Mouse (Mus musculus): Measurements from ENCODE around the gene 4930469K13Rik. TPM values are rescaled to one million over a fixed set of nuclear protein-coding genes. Genes with fewer than 3 reads are reported as not detected.

Gene 4930469K13Rik
- polyA plus RNA-seq, 1 experiment, result not detected

- DNase-seq (ENCODE audit: low read depth, low spot score), result no peak
- 58% methylated on average over 7 of the region's 7 CpGs for WGBS
These were observed 14.6 kb downstream of the 4930469K13Rik start for GRCm38 (mm10) chr11:34083795-34084194.

GRCm38 (mm10) chr11:34079542-34080464 lies 18.6 kb downstream of the 4930469K13Rik start:
- WGBS, result 49% methylated on average over 6 of the region's 6 CpGs
- DNase-seq (ENCODE audit: low read depth, low spot score), result no peak

GRCm38 (mm10) chr11:34078581-34078980 lies 19.8 kb downstream of the 4930469K13Rik start:
- DNase-seq (ENCODE audit: low read depth, low spot score), result no peak
- 72% methylated on average over 7 of the region's 7 CpGs for WGBS

DNA sequence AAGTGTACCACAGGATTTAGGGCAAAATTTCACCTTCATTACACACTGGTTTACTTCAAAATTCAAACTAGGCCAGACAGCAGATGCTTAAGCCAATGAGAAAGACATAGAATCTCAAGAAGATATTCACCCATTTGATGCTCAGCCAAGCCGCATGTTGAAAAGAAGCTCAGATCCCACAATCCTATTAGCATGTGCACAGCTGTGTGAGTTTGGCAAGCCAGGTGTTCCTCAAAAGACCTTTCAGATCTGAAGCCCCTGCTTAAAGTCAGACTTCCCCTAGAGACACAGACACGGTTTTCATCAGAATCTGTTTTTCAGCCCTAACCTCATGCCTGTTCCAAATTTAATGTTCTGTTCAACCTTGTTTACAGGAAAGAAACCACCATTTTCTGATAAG lies 20.5 kb downstream of the 4930469K13Rik start:
- no peak for DNase-seq (ENCODE audit: low read depth, low spot score)
- WGBS, result 77% methylated on average over 2 of the region's 2 CpGs

DNA sequence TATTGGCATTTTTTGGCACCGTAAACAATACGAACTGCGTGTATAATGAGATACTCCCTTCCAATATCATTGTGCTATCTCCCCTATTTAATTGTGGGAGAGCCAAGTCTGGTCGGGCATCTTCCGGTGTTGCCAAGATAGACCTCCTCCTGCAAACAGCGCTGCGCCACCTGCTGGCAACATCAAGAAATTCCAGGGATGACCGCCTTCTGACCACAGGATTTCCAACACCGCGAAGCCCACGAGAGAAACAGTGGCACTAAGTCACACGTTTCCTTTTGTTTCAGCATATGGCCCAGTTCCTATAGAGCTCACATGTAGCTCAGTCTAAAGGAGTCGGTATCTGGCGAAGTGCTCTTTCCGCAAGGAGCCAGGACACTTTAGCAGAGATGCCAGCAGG lies 24.6 kb downstream of the 4930469K13Rik start:
- WGBS, result 27% methylated on average over 15 of the region's 15 CpGs
- no peak for DNase-seq (ENCODE audit: low read depth, low spot score)

GRCm38 (mm10) chr11:34072309-34072708 lies 26.0 kb downstream of the 4930469K13Rik start:
- 59% methylated on average over 4 of the region's 4 CpGs for WGBS
- no peak for DNase-seq (ENCODE audit: low read depth, low spot score)

- no peak for DNase-seq (ENCODE audit: low read depth, low spot score)
These were observed 27.8 kb downstream of the 4930469K13Rik start for GRCm38 (mm10) chr11:34070596-34070995.

GRCm38 (mm10) chr11:34063702-34064485 lies 34.5 kb downstream of the 4930469K13Rik start:
- no peak for DNase-seq (ENCODE audit: low read depth, low spot score)
- WGBS, result 61% methylated on average over 5 of the region's 5 CpGs

- 46% methylated on average over 2 of the region's 2 CpGs for WGBS
- DNase-seq (ENCODE audit: low read depth, low spot score), result no peak
These were observed 35.1 kb downstream of the 4930469K13Rik start for GRCm38 (mm10) chr11:34063257-34063656.

DNA sequence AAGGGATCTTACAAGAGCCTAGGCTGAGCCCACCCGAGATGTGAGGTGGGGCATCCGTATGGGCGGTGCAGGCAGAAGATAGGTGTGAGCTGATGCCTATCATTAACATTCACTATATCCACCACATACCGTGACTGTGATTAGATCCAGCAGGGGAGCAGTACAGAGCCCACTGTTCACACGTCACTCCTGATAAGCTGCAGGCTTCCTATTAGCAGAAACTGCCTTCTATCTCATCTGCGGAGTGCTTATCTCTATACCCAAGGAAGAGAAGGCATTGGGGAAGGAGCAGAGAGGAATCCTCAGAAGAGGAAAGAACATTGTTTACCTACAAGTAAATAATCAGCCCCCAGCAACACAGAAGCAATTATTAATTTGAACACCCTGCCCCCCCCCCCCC lies 36.6 kb downstream of the 4930469K13Rik start:
- DNase-seq (ENCODE audit: low read depth, low spot score), result no peak
- 54% methylated on average over 6 of the region's 6 CpGs for WGBS

DNA sequence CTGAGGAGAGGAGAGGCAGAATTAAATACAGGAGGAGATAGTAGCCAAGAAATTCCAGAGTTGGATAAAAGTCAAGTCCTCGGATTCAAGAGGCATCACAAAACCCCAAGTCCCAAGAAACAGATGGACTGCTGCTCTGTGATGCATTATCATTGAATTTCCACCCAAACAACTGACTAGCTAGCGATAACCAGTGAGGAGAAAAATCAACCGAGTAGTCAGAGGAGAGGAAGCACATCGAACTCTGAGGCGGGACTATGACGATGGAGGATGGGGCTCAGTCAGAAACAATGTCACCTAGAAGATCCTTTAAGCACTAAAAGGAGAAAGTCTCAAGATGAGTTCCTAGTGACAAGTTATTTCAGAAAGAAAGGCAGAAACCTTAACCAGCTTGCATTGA lies 39.4 kb downstream of the 4930469K13Rik start:
- DNase-seq (ENCODE audit: low read depth, low spot score), result no peak
- 76% methylated on average over 6 of the region's 6 CpGs for WGBS

- DNase-seq (ENCODE audit: low read depth, low spot score), result no peak
These were observed 40.0 kb downstream of the 4930469K13Rik start for GRCm38 (mm10) chr11:34058332-34058731.

- 94% methylated on average over 1 of the region's 1 CpGs for WGBS
- no peak for DNase-seq (ENCODE audit: low read depth, low spot score)
These were observed 41.6 kb downstream of the 4930469K13Rik start for GRCm38 (mm10) chr11:34056715-34057114.

DNA sequence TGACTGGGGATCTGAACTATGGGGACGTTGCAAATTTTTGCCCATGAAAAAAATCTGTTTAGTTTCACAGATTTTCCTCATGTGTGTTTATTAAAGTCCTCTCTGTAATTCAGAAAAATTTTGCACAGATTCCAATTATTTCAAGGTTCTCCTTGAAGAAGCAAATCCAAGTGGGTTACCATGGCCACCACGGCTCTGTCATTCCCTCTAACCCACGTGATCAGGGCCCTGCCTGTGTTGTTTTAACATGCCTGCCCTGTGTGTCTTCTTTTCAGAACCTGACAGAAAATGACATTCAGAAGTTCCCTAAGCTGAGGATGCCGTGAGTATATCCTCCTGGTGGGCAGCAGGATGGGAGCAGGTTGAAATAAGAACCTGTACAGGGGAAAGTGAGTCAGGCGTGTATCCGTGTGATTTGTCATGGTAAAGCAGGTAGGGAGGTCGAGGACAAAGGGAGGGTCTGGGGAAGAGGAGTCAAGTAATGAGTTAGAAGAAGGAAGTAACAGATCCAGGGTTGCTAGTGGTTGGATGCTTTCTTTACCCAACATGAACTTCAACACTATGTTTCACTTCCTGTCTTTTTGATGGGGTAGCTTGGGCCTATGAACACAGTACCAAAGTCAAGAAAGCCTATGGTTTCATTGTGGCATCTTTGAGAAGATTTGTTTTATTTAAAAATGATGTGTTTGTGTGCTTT lies 44.2 kb downstream of the 4930469K13Rik start:
- DNase-seq (ENCODE audit: low read depth, low spot score), result no peak
- 68% methylated on average over 7 of the region's 7 CpGs for WGBS

DNA sequence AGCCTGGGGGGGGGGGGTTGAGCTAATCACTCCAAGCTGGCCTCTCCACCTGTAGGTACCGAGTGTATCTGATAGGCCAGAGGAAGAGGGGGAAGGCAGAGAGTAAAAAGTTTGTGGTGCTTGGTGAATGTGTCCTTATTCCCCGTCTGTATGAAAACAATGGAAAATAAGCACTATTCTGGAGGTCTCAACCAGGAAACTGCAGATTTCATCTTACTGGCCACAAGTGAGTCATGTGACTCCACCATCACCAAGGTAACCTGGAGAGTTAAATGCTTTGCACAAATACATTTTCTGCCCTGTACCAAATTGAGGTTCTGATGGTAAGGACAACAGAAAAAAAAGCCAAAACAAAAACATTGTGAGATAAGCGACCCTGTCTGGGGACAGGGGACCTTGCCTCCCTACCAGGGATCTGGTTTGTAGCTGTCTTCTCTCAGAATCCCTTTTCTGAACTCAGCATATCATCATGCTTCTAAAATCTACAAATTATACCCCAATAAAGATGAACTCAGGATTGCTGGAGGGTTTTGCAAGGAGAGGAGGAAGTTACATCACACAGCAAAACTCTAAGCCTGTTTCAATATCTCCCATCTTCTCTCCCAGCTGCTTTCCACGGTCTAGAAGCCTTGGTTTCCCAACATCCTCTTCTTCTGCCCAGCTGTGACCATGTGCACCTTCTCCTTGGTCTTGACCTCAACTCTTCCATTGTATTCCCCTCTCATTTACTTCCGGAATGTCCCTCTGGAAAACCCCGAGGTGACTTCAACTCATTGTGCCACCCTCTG lies 45.1 kb downstream of the 4930469K13Rik start:
- 73% methylated on average over 6 of the region's 6 CpGs for WGBS

GRCm38 (mm10) chr11:34050643-34051042 lies 47.7 kb downstream of the 4930469K13Rik start:
- no peak for DNase-seq (ENCODE audit: low read depth, low spot score)
- WGBS, result 51% methylated on average over 2 of the region's 2 CpGs

More for the DNA sequence above, 45.1 kb downstream of the 4930469K13Rik start:
- no peak for DNase-seq (ENCODE audit: low read depth, low spot score)

GRCm38 (mm10) chr11:34050063-34050462 lies 48.3 kb downstream of the 4930469K13Rik start:
- WGBS, result 83% methylated on average over 1 of the region's 1 CpGs
- no peak for DNase-seq (ENCODE audit: low read depth, low spot score)

GRCm38 (mm10) chr11:34049125-34049379 lies 49.3 kb downstream of the 4930469K13Rik start:
- 85% methylated on average over 1 of the region's 1 CpGs for WGBS
- DNase-seq (ENCODE audit: low read depth, low spot score), result no peak

- 72% methylated on average over 8 of the region's 8 CpGs for WGBS
These were observed 49.8 kb downstream of the 4930469K13Rik start for GRCm38 (mm10) chr11:34048375-34049124.

More at GRCm38 (mm10) chr11:34048375-34049124, 49.8 kb downstream of the 4930469K13Rik start:
- DNase-seq (ENCODE audit: low read depth, low spot score), result no peak
